Mouse (Mus musculus) left cerebral cortex, postnatal 4 days (tissue): Measurements from ENCODE around the gene Sypl2. TPM values are rescaled to one million over a fixed set of nuclear protein-coding genes. Genes with fewer than 3 reads are reported as not detected.

ENCODE experiments used
- DNase-seq: peaks from one replicate; pipeline ENCODE4 v3.0.0-alpha.2; 2022
- intact Hi-C: fragments of 180-260 bp; cut with DNase I; formaldehyde crosslinking; loops from one replicate; pipeline ENCODE4 v1.15.1; 2025
- total RNA-seq, 2 experiments: library from RNA; stranded (reverse); gene quantifications; 2 replicates each; pipeline ENCODE4 v1.2.3; 2021

Sypl2 gene
- total RNA-seq, 2 experiments from 2014 or later, result 0.98 to 1.4 TPM

DNA sequence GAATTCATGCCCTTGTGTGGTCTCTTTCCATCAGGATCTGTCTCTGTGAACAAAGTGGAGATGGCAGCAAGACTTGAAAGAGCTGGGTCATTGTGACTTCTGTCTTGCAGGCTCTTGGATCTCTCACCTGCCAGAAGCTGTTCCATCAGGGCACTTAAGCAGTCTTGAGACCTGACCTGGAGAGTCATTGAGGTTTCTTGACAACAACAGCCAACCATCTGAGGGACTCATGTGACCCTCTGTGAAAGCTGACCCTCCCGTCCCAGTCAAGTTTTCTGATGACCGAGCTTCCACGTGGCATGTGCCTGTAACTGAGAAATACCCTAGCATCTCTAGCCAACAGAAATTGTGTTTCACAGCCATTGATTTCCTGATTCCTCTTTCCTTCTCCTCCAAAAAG is 41.7 kb downstream of the Sypl2 start:
- no peak for DNase-seq
- intact Hi-C loops, result no loop called here

- intact Hi-C loops, result no loop called here
- no peak for DNase-seq
These were observed 45.9 kb downstream of the Sypl2 start for GRCm38 (mm10) chr3:108180514-108180913.

DNA sequence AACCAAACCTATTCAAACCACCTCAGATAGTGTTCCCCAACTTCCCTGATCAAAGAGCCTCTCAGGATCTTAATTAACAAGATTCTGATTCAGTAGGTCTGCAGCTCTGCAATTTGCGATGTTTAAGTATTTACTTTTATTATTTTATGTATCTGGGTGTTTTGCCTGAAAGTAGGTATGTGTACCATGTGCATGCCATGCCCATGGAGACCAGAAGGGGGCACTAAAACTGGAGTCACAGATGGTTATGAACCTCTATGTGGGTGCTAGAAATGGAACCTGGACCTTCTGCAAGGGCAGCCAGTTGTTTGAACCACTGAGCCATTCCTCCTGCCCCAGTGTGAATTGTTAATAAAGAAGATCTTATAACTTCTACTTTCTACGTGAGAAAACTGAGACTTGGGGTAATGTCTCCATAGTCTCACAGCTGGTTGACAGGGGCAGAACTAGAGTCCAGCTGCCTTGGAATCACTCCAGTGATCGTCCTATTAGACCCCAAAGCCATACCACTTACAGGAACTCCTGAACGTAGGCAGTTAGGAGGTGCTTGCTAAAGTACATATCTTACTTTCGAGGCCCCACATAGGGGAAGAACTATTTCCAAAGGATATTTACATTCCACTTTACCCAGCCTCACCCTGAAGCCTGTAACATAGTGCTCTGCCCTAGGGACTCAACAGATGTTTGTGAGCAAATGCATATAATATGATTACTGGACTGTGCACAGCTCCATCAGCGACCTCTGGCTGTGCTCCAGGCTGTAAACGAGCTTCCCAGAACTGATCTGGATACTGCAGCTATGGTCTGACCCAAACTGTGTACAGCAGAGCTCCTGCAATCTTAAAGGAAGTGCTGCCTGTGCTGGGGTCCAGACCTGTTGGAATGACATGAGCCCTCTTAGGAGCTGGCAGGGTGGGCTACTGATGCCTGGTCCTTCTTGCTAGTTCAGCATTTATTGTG is 47.4 kb downstream of the Sypl2 start:
- DNase-seq, result no peak

DNA sequence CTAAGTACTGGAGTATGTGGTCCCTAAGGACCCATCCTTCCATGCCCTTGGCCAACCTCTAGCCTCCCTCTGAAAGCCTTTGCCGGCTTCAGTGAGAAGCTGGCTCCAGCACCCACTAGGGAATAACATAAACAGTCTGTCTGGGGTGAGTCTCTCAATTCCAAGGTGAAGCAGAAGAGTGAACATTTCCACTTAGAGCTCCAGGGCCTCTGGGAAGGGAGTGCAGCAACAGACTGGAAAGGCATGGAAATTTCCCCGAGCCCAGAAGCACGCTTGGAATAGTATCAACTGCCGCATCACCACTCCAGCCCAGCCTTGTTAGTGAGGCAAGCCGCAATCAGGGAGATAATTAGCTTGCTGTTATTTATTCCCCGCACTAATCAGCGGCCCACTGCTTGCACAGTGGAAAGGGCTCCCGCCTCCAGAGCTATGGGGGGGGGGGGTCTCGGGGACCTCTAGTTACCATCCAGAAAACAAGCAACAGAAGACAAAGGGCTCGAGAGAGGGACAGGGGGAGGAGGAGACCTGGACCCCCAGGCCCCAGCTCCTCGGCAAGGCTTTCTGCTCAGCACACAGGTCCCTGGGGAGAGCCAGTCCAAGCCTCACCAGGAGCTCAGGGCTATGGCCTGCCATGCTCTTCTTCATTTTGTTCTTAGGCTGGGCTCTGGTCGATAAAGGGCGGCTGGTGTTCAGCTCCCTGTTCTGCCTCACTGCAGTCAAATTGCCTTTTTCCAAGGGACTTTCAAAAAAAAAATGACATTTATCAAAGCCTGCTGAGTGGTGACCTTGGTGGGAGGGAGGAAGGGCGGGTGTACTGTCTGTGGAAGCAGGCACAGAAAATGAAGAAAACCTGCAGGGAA is 51.5 kb downstream of the Sypl2 start:
- intact Hi-C loops, result no loop called here

More for the DNA sequence above, 47.4 kb downstream of the Sypl2 start:
- intact Hi-C loops, result no loop called here

GRCm38 (mm10) chr3:108169199-108169598 is 57.2 kb downstream of the Sypl2 start:
- no peak for DNase-seq
- intact Hi-C loops, result loop anchor here (5.0 to 10.0 kb wide), 4 partner anchors 33 to 396 kb away; partner anchors contain the start of genes Cyb561d1, Psrc1, Sort1 and Tmem167b

More for the DNA sequence above, 51.5 kb downstream of the Sypl2 start:
- DNase-seq, result peak; percentile 51

DNA sequence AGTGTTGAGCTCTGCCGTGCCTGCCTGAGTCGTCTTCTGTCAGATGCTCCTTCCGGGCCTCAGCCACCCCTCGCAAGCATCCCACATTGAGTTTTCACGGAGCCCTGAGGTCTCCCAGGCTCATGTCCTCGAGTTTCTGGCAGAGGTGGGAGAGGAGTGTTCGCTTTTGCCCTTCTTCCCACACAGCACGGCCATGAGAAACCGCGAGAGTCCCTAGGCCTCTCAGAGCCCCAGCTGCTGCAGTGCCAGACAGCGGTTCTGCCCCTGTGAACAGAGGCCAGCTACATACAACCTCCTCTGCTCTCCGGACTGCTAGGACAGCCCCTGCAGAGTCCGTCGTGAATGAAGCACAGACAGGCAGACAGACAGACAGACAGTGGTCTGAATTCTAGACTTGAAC is 58.9 kb downstream of the Sypl2 start:
- no peak for DNase-seq
- intact Hi-C loops, result loop anchor here (5.0 to 10.0 kb wide), 4 partner anchors 35 to 397 kb away; partner anchors contain the start of genes Cyb561d1, Psrc1, Sort1 and Tmem167b

- DNase-seq, result peak; percentile 62
- intact Hi-C loops, result loop anchor here (5.0 to 10.0 kb wide), 4 partner anchors 36 to 398 kb away; partner anchors contain the start of genes Cyb561d1, Psrc1, Sort1 and Tmem167b
These were observed 59.8 kb downstream of the Sypl2 start for GRCm38 (mm10) chr3:108166486-108167211.

GRCm38 (mm10) chr3:108165532-108166315 is 60.7 kb downstream of the Sypl2 start:
- intact Hi-C loops, result loop anchor here (5.0 to 10.0 kb wide), 4 partner anchors 37 to 399 kb away; partner anchors contain the start of genes Cyb561d1, Psrc1, Sort1 and Tmem167b
- peak; percentile 43 for DNase-seq

DNA sequence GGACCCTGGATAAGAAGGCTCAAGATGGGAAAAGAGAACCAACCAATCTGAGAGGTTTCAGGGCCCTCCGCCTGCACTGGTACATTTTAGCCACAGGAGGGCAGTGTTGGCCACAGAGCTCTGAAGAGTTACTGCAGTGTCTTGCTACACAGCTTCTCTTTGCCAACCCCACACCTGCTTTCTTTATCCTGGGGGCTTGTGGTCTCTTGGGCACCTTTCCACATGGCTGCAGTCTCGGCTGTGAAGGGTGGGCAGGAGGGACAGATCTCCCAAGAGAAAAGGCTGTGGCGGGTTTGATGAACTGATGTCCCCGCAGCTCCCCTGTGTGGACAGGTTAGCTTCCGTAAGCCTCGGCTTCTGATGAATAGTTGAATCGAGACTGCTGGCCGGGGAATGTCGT is 61.6 kb downstream of the Sypl2 start:
- DNase-seq, result peak; percentile 86
- intact Hi-C loops, result loop anchor here (5.0 to 10.0 kb wide), 4 partner anchors 37 to 400 kb away; partner anchors contain the start of genes Cyb561d1, Psrc1, Sort1 and Tmem167b

- intact Hi-C loops, result loop anchor here (10.0 kb wide), 3 partner anchors 121 to 401 kb away; partner anchors contain the start of genes Psrc1, Sort1 and Tmem167b
- DNase-seq, result no peak
These were observed 62.4 kb downstream of the Sypl2 start for GRCm38 (mm10) chr3:108164091-108164490.

Other genes with a start within 250 kb of the Sypl2 start
- 1 to 10 TPM; 3.2 to 3.8 TPM for gene Gstm2, start 240.2 kb downstream of the Sypl2 start, total RNA-seq
- gene Gstm1, start 208.7 kb downstream of the Sypl2 start, total RNA-seq, result 10 to 100 TPM; 60.4 to 75.2 TPM
- gene Gstm4, start 181.8 kb downstream of the Sypl2 start, total RNA-seq, result 10 to 100 TPM; 10.3 to 10.9 TPM
- 10 to 100 TPM; 65.3 to 75.4 TPM for gene Ampd2, start 140.0 kb downstream of the Sypl2 start, total RNA-seq
- gene Gnat2, start 133.9 kb downstream of the Sypl2 start, total RNA-seq, result under 1 TPM in 1 of 2 experiments, not detected in 1; 0.44 TPM
- gene Gnai3, start 80.5 kb downstream of the Sypl2 start, total RNA-seq, result 10 to 100 TPM; 88.6 to 90.4 TPM
- 10 to 100 TPM; 12.1 to 14.0 TPM for gene Gpr61, start 71.8 kb downstream of the Sypl2 start, total RNA-seq
- gene Amigo1, start 40.3 kb downstream of the Sypl2 start, total RNA-seq, result 10 to 100 TPM; 23.6 to 25.8 TPM
- gene Cyb561d1, start 25.4 kb downstream of the Sypl2 start, total RNA-seq, result 10 to 100 TPM; 10.9 to 11.4 TPM
- gene Atxn7l2, start 15.7 kb downstream of the Sypl2 start, total RNA-seq, result 10 to 100 TPM; 33.1 to 34.8 TPM
- gene Psma5, start 30.3 kb upstream of the Sypl2 start, total RNA-seq, result 10 to 100 TPM; 98.8 to 99.0 TPM
- gene Sort1, start 57.4 kb upstream of the Sypl2 start, total RNA-seq, result 10 to 100 TPM; 90.4 to 93.5 TPM
- under 1 TPM in 1 of 2 experiments, not detected in 1; 0.30 TPM for gene Mybphl, start 138.3 kb upstream of the Sypl2 start, total RNA-seq
- gene Psrc1, start 157.2 kb upstream of the Sypl2 start, total RNA-seq, result 1 to 10 TPM; 4.3 to 6.9 TPM
- 100 to 1,000 TPM; 136 to 149 TPM for gene Celsr2, start 188.9 kb upstream of the Sypl2 start, total RNA-seq
- 100 to 1,000 TPM; 194 to 199 TPM for gene Sars, start 218.6 kb upstream of the Sypl2 start, total RNA-seq